Mouse (Mus musculus): ENCODE measurements around the gene Hmces. TPM values are rescaled to one million over a fixed set of nuclear protein-coding genes. Genes with fewer than 3 reads are reported as not detected.
A peak's percentile ranks its signal among the peaks of the same experiment; 100 is the strongest.

Hmces gene
- polyA plus RNA-seq, 1 experiment from 2014 or later = 42.1 TPM

GRCm38 (mm10) chr6:87982506-87982905, 68.8 kb downstream of the Hmces start:
- no peak for ATAC-seq (ENCODE audit: low FRiP score, low read depth)
- H3K27ac ChIP-seq (replicated peaks) = no peak overlapping the region; the same call in 1 of the 2 replicates
- peak overlapping the region; percentile 99 for H3K4me3 ChIP-seq
- H3K36me3 ChIP-seq = peaks cover 37% of the 10 kb centered on the region
- H3K9me3 ChIP-seq = no peaks in the 10 kb centered on the region
- peaks cover 20% of the 10 kb centered on the region for H3K4me1 ChIP-seq
- peak overlapping the region; percentile 97; the same call in 1 of the 2 replicates for H3K9ac ChIP-seq (replicated peaks)
- 71% methylated on average over 9 of the region's 9 CpGs for WGBS
- H3K4me2 ChIP-seq (replicated peaks) = peak overlapping the region; percentile 79
- H3K27me3 ChIP-seq = no peaks in the 10 kb centered on the region

Small RNA genes lying within 50 kb of the gene (microRNA-seq; reads per million reads assigned to microRNA genes)
- 3.7 reads per million, percentile 12 among the genes with 10 or more reads in this experiment for gene Gm47286

Other genes with a start within 250 kb of the Hmces start
- gene Aplf, start 241.7 kb upstream of the Hmces start, polyA plus RNA-seq (2016; fragmentation: Nextera tagmentation; extraction: Ambion mirVana) = 10.1 and 10.2 TPM in 2 replicates
- gene Efcc1, start 183.1 kb upstream of the Hmces start, polyA plus RNA-seq (2016; fragmentation: Nextera tagmentation; extraction: Ambion mirVana) = 4.4 and 4.7 TPM in 2 replicates
- gene Gp9, start 135.9 kb upstream of the Hmces start, polyA plus RNA-seq (2016; fragmentation: Nextera tagmentation; extraction: Ambion mirVana) = 1.4 and 1.7 TPM in 2 replicates
- 10.6 and 11.0 TPM in 2 replicates for gene Rab43, start 101.8 kb upstream of the Hmces start, polyA plus RNA-seq (2016; fragmentation: Nextera tagmentation; extraction: Ambion mirVana)
- 2.3 and 2.8 TPM in 2 replicates for gene Gm45140, start 78.1 kb upstream of the Hmces start, polyA plus RNA-seq (2016; fragmentation: Nextera tagmentation; extraction: Ambion mirVana)
- gene Isy1, start 75.1 kb upstream of the Hmces start, polyA plus RNA-seq (2016; fragmentation: Nextera tagmentation; extraction: Ambion mirVana) = 52.5 and 54.2 TPM in 2 replicates
- gene Cnbp, start 62.8 kb upstream of the Hmces start, polyA plus RNA-seq (2016; fragmentation: Nextera tagmentation; extraction: Ambion mirVana) = 905 and 949 TPM in 2 replicates
- gene Copg1, start 26.1 kb upstream of the Hmces start, polyA plus RNA-seq (2016; fragmentation: Nextera tagmentation; extraction: Ambion mirVana) = 155 TPM in 2 replicates
- gene H1fx, start 67.7 kb downstream of the Hmces start, polyA plus RNA-seq (2016; fragmentation: Nextera tagmentation; extraction: Ambion mirVana) = 81.7 and 87.7 TPM in 2 replicates
- 209 and 214 TPM in 2 replicates for gene Rab7, start 131.3 kb downstream of the Hmces start, polyA plus RNA-seq (2016; fragmentation: Nextera tagmentation; extraction: Ambion mirVana)
- 242 and 256 TPM in 2 replicates for gene Rpn1, start 170.5 kb downstream of the Hmces start, polyA plus RNA-seq (2016; fragmentation: Nextera tagmentation; extraction: Ambion mirVana)